Mouse (Mus musculus): ENCODE results near the gene Rgs1. TPM values are rescaled to one million over a fixed set of nuclear protein-coding genes. Genes with fewer than 3 reads are reported as not detected.

Gene Rgs1
- polyA plus RNA-seq (2017; shearing (Covaris generic)), result 125 TPM

GRCm38 (mm10) chr1:144248923-144249322 lies at the start of gene Rgs1:
Rgs1 (minus strand) TSS chr1:144249242.

Other genes with a start within 250 kb of the Rgs1 start
- 407 TPM for gene Rgs2, start 245.1 kb downstream of the Rgs1 start, polyA plus RNA-seq (2017; shearing (Covaris generic))
- gene Rgs13, start 71.9 kb downstream of the Rgs1 start, polyA plus RNA-seq (2017; shearing (Covaris generic)), result not detected